Mouse (Mus musculus) cerebellum, adult 2 months (tissue): Measurements from ENCODE around the gene Lix1. TPM values are rescaled to one million over a fixed set of nuclear protein-coding genes. Genes with fewer than 3 reads are reported as not detected.

Experiments used
- DNase-seq, 2 experiments: peaks; one replicate each; pipeline ENCODE4 v3.0.0; 2021
- H3K27ac ChIP-seq: fragments of 200-500 bp; 2 replicates; pipeline ENCODE4 v1.5.1; 2012; ENCODE audit warnings: low read length, control low read depth, inconsistent platforms; ENCODE audit not compliant: insufficient read depth
- H3K27me3 ChIP-seq: fragments of 200-500 bp; 2 replicates; pipeline ENCODE4 v1.6.1; 2012; ENCODE audit warnings: inconsistent platforms, mild to moderate bottlenecking, low read length, moderate library complexity; ENCODE audit not compliant: control insufficient read depth, insufficient read depth
- H3K4me1 ChIP-seq: fragments of 200-500 bp; 2 replicates; pipeline ENCODE4 v1.6.1; 2011; ENCODE audit warnings: low read length; ENCODE audit not compliant: control insufficient read depth, insufficient read depth
- H3K4me3 ChIP-seq: fragments of 200-500 bp; replicated peaks from 2 replicates; pipeline ENCODE3; 2011; ENCODE audit warnings: mild to moderate bottlenecking, low read depth, low read length, control low read depth; ENCODE audit not compliant: insufficient read depth
- CTCF ChIP-seq: fragments of 200-500 bp; IDR thresholded peaks from 2 replicates; pipeline ENCODE4 v1.5.1; 2011; ENCODE audit warnings: low read depth, mild to moderate bottlenecking, control low read depth, low read length, moderate library complexity, borderline replicate concordance; ENCODE audit not compliant: insufficient read depth
- POLR2A ChIP-seq: fragments of 200-500 bp; IDR thresholded peaks from 2 replicates; pipeline ENCODE4 v1.6.1; 2011; ENCODE audit warnings: low read length, control low read depth, borderline replicate concordance; ENCODE audit not compliant: insufficient read depth
- WGBS: fragments of 180-500 bp; shearing (Covaris S2); methylation state at CpG from one replicate; pipeline ENCODE4 v1.1.7; 2018; 5-methylcytosine and 5-hydroxymethylcytosine counted together
- polyA plus RNA-seq: library from polyadenylated mRNA; depleted of rRNA; stranded (reverse); fragments of >200 nt; gene quantifications from 2 replicates; pipeline ENCODE4 v1.2.3, GENCODE M21; 2012

Lix1 gene
- polyA plus RNA-seq, 1 experiment: 9.6 TPM

DNA sequence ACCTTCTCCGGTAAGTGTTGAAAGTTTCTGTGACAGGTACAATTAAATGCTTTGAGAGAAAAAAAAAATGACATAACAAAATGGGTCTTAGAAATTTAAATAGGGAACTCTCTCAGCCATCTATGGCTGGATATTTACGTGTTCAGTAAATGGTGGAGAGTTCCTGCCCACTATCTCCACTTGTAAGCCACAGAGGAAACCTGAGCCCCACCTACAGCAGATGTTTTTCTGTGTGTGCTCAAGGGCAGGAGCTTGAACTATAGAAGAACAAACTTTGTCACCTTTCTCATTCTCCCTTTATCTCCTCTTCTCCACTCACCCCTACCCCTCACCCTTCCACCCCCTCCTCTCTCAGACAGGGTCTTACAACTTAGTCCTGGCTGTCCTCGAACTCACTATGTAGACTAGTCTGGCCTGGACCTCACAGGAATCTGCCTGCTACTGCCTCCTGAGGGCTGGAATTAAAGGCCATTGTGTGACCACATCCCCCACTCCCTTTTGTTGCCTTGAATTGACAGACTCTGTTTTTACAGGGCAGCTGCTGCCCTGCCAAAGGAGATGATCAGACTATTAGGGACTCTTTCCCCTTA is 41.9 kb downstream of the Lix1 start:
- no peak for TF ChIP-seq CTCF
- no peak for TF ChIP-seq POLR2A
- no peak for DNase-seq
- 96% methylated on average over 3 of the region's 3 CpGs for WGBS
- Histone ChIP-seq H3K4me1 (no peaks in the 10 kb centered on the region), H3K4me3 (no peak overlapping the region), H3K27ac (no peak overlapping the region), H3K27me3 (no peaks in the 10 kb centered on the region)

- DNase-seq: no peak
- 97% methylated on average over 3 of the region's 3 CpGs for WGBS
- no peaks in the 10 kb centered on the region for H3K4me1 ChIP-seq
- H3K27ac ChIP-seq: no peak overlapping the region
- no peaks in the 10 kb centered on the region for H3K27me3 ChIP-seq
- H3K4me3 ChIP-seq: no peak overlapping the region
- TF ChIP-seq POLR2A: no peak
- no peak for TF ChIP-seq CTCF
Observed at GRCm38 (mm10) chr17:17446683-17447082, 44.2 kb downstream of the Lix1 start.

GRCm38 (mm10) chr17:17447821-17448220 is 45.3 kb downstream of the Lix1 start:
- H3K27ac ChIP-seq: no peak overlapping the region
- no peak overlapping the region for H3K4me3 ChIP-seq
- WGBS: 90% methylated on average over 5 of the region's 5 CpGs
- TF ChIP-seq POLR2A (no peak), CTCF (no peak)
- no peaks in the 10 kb centered on the region for H3K27me3 ChIP-seq
- no peak for DNase-seq
- H3K4me1 ChIP-seq: no peaks in the 10 kb centered on the region

GRCm38 (mm10) chr17:17448737-17449440 is 46.4 kb downstream of the Lix1 start:
- peak; percentile 25 to 34 for DNase-seq
- peak overlapping the region; percentile 54 for H3K4me3 ChIP-seq
- H3K27ac ChIP-seq: no peak overlapping the region
- no peak for TF ChIP-seq POLR2A
- no peak for TF ChIP-seq CTCF
- H3K4me1 ChIP-seq: no peaks in the 10 kb centered on the region
- no peaks in the 10 kb centered on the region for H3K27me3 ChIP-seq
- WGBS: 5% methylated on average over 17 of the region's 17 CpGs

GRCm38 (mm10) chr17:17449441-17449770 is 46.9 kb downstream of the Lix1 start:
- H3K4me3 ChIP-seq: no peak overlapping the region
- H3K4me1 ChIP-seq: no peaks in the 10 kb centered on the region
- H3K27me3 ChIP-seq: no peaks in the 10 kb centered on the region
- TF ChIP-seq POLR2A (no peak), CTCF (no peak)
- 40% methylated on average over 5 of the region's 5 CpGs for whole genome bisulfite sequencing
- no peak overlapping the region for H3K27ac ChIP-seq
- DNase-seq: peak; percentile 8 to 14

DNA sequence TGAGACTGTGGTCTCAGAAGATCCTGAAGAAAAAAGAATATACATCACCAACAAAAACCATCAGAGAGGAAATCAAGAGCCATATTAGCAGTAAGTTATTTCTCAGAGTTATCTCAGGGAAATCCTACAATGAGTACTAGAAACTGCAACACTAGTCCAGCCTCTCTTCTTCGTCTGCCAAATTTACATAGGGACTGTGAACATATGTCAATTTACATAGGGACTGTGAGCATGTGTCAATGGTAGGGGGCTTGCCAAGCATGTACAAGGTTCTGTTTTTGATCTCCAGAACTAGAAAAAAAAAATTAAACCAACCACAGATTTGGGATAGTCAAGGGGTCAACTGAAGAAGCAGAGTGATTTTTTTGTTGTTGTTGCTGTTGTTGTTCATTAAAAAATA is 48.6 kb downstream of the Lix1 start:
- Histone ChIP-seq H3K4me1 (no peaks in the 10 kb centered on the region), H3K27ac (no peak overlapping the region), H3K27me3 (no peaks in the 10 kb centered on the region), H3K4me3 (no peak overlapping the region)
- DNase-seq: no peak
- WGBS: 63% methylated on average over 1 of the region's 1 CpGs
- TF ChIP-seq POLR2A (no peak), CTCF (no peak)

DNA sequence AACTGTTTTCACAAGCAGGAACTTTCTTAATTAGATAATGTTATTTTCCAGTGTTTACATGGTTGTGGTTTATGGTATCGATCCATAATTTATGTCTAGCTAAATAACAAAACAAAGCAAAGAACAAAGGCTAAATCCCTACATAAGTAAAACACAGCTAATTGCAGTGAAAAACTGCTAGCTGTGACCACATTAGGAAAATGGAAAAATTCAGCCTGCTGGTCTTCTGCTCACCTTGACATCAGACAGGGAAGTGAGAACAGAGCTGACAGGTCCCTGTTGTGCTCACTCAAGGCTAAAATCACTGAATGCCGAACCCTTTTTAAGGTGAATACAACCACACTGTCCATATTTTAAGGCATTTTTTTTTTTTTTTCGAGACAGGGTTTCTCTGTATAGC is 50.1 kb downstream of the Lix1 start:
- Histone ChIP-seq H3K4me3 (no peak overlapping the region), H3K4me1 (no peaks in the 10 kb centered on the region), H3K27me3 (no peaks in the 10 kb centered on the region), H3K27ac (no peak overlapping the region)
- TF ChIP-seq POLR2A (no peak), CTCF (no peak)
- no peak for DNase-seq
- WGBS: 66% methylated on average over 3 of the region's 3 CpGs

DNA sequence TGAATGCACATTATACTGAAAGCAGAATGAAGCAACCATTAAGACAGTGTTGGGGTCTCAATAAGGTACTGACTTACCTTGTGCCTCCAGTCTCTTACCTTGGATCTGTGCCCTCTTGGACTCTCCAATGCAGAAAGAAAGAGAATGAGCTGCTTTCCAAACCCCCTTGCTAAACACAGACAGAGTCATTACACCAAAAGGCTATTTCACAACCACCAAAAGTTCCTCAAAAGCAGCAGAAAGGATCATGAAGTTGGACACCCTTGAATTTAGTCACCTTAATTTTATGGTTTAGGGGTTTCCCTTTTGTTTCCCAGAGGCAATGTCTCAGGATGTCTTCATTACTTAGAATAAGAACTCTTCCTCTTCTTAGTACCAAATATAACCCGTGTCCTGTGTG is 52.1 kb downstream of the Lix1 start:
- Histone ChIP-seq H3K27me3 (no peaks in the 10 kb centered on the region), H3K27ac (no peak overlapping the region), H3K4me3 (no peak overlapping the region), H3K4me1 (no peaks in the 10 kb centered on the region)
- 89% methylated on average over 1 of the region's 1 CpGs for WGBS
- no peak for TF ChIP-seq CTCF
- no peak for TF ChIP-seq POLR2A
- DNase-seq: no peak
